Mouse (Mus musculus) macrophage (primary cell): Measurements from ENCODE around the gene Mast3. TPM values are rescaled to one million over a fixed set of nuclear protein-coding genes. Genes with fewer than 3 reads are reported as not detected.

ENCODE experiments used
- H3K27ac ChIP-seq: fragments of 350-480 bp; formaldehyde crosslinking; 2 replicates; pipeline ENCODE4 v1.9.0; 2021
- H3K36me3 ChIP-seq: fragments of 350-480 bp; formaldehyde crosslinking; 2 replicates; pipeline ENCODE4 v1.9.0; 2021; ENCODE audit errors: inconsistent target
- H3K4me3 ChIP-seq: fragments of 350-480 bp; formaldehyde crosslinking; 2 replicates; pipeline ENCODE4 v1.9.0; 2021; ENCODE audit errors: inconsistent target
- H3K79me2 ChIP-seq: fragments of 350-480 bp; formaldehyde crosslinking; 2 replicates; pipeline ENCODE4 v1.9.0; 2021; ENCODE audit errors: inconsistent target
- WGBS: methylation state at CpG from one replicate; pipeline ENCODE4 v1.1.7; 2026; ENCODE audit warnings: inconsistent platforms; ENCODE audit not compliant: missing documents; 5-methylcytosine and 5-hydroxymethylcytosine counted together
- polyA plus RNA-seq: library from polyadenylated mRNA; stranded (reverse); fragments of 250-400 nt; gene quantifications from 3 replicates; pipeline ENCODE4 v1.2.4, GENCODE M21; 2018; ENCODE audit warnings: inconsistent platforms

The Mast3 gene
- polyA plus RNA-seq, 1 experiment from 2014 or later: 40.6 TPM

DNA sequence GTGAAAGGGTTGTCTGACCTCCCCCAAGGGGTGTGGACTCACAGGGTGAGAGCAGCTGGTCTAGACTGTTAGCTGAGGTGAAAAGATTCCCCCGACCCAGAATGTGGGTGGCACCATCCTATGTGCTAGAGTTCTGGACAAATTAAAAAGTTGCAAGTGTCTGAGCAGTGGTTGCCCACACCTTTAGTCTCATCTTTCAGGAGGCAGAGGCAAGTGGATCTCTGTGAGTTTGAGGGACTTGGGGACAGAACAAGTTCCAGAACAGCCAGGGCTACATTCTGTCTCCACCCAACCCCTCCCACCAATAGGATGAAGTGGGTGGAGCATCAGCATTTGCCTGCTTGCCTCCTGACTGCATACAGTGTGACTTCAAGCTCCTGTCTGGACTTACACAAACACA, 42.7 kb downstream of the Mast3 start:
- peaks cover 6% of the 10 kb centered on the region; the same call in 1 of the 2 replicates for H3K36me3 ChIP-seq
- peaks cover 4% of the 10 kb centered on the region; the same call in 1 of the 2 replicates for H3K79me2 ChIP-seq
- H3K27ac ChIP-seq: no peak overlapping the region
- no CpG with 5 or more reads among the region's 1 CpGs for WGBS
- no peak overlapping the region for H3K4me3 ChIP-seq

DNA sequence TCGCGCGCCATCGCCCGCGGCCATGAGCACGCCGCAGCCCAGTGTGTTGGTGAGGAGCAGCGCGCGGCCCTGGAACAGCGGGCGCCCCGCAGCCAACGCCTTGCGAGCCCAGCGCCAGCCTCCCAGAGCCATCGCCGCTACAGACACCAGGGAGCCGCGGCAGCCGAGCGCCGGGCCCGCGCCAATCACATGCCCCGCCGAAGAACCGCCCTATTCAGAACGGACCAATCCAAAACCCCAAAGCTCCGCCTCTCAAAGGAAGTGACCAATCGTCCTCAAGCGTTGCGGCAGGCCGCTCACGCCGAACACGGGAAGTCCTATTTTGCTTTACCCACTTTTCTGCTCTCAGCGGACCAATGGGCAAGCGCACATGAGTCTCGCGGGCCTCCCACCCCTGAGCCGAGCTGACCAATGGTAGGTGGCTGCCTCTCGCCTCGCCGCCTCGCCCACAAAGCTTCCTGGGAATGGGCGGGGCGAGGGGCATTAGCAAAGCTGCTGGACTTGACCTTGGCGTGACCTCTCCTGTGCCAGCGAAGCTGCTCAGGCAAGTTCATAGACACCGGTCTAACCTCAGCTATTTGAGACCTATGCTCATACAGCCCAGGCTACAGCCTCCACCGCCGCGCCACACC, 44.0 kb downstream of the Mast3 start, which contains the start of gene Mpv17l2:
Mpv17l2 (minus strand) TSS at position 172 of the 632 bp plus-strand sequence.
- peaks cover 4% of the 10 kb centered on the region; the same call in 1 of the 2 replicates for H3K79me2 ChIP-seq
- peaks cover 6% of the 10 kb centered on the region; the same call in 1 of the 2 replicates for H3K36me3 ChIP-seq
- H3K27ac ChIP-seq: peak within 1 kb of the TSS; percentile 61
- H3K4me3 ChIP-seq: peak within 1 kb of the TSS; percentile 72
- WGBS: 1% methylated on average over 55 of the region's 55 CpGs

DNA sequence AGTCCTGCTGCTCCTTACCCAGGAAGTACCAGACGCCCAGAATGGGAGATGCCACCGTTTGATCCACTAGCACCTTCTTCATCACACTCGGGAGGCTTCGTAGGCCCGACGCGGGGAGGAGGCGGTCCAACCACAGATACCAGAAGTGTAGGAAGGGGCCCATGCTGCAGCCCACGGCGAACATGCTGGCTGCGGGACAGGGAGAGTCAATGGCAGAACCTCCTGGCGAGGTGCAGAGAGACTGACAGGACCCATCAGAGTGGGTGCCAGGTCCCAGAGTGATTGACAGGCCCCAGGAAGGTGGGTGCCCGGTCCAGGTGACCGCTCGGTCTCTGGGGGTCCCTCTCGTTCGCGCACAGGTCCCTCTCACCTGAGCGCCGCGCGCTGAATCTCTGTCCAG, 44.5 kb downstream of the Mast3 start:
- peak overlapping the region; percentile 72 for H3K4me3 ChIP-seq
- under 1% methylated on average over 22 of the region's 22 CpGs for whole genome bisulfite sequencing
- peaks cover 6% of the 10 kb centered on the region; the same call in 1 of the 2 replicates for H3K36me3 ChIP-seq
- H3K27ac ChIP-seq: peak overlapping the region; percentile 19; the same call in 1 of the 2 replicates
- H3K79me2 ChIP-seq: peaks cover 6% of the 10 kb centered on the region; the same call in 1 of the 2 replicates

DNA sequence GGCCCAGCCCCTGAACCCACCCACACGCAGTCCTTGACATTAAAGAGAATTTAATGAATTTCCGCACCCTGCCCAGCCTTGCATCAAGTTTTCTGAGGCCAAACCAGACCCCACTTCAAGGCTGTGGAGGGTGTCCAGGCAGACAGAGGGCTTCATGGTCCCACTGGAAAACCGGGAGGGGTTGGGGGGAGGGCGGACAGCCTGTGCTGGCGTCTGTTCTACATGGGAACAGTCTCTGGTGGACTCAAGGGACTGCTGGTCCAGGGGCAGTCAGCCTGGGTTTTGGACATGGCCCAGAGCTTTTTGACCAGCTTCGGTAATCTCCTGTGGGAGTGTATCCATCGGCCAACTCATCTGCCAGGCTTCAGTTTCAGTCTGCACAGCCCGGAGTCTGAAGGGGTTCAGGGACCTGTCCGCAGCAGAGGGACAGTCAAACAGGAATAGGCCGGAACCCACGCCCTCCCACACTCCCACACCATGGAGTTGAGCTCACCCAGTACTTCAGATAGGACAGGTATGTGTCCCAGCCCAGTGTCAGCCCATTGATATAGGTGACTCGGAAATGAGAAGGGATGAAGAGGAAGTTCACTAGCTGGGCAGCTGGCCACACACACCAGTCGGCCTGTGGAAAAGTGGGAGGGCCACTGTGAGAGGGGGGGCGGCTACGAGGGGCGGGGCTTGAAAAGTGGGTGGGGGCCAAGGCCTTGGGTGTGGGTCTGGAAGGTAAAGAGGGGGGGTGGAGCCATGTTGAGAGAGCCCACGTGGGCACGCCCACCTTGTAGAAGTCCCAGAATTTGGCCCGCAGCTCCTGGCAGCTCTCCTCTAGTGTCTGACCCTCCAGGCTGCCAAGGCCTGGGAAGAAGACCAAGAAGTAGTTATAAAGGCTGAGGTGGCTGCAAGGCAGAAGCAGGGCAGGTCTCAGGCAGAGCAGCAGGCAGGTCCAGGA, 46.0 kb downstream of the Mast3 start:
- Histone ChIP-seq H3K27ac (no peak overlapping the region), H3K79me2 (peaks cover 6% of the 10 kb centered on the region; the same call in 1 of the 2 replicates), H3K36me3 (peaks cover 6% of the 10 kb centered on the region; the same call in 1 of the 2 replicates), H3K4me3 (no peak overlapping the region)
- 82% methylated on average over 18 of the region's 19 CpGs for WGBS

DNA sequence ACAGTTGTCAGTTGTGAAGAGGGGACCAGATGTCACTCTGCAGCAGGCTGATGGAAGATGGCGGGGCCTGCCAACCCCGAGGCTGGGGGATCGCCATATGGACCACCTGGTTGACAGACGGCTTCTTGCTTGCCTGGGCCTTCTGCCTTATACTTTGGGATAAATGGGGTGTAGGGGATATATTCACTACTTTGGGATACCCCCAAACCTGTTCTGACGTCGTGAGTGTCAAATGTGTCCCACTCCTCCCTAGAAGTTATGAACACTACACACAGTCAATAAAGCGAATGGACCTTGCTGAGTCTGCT, 46.6 kb downstream of the Mast3 start:
- Histone ChIP-seq H3K27ac (no peak overlapping the region), H3K4me3 (no peak overlapping the region), H3K36me3 (peaks cover 6% of the 10 kb centered on the region; the same call in 1 of the 2 replicates), H3K79me2 (peaks cover 6% of the 10 kb centered on the region; the same call in 1 of the 2 replicates)
- WGBS: 90% methylated on average over 7 of the region's 7 CpGs

DNA sequence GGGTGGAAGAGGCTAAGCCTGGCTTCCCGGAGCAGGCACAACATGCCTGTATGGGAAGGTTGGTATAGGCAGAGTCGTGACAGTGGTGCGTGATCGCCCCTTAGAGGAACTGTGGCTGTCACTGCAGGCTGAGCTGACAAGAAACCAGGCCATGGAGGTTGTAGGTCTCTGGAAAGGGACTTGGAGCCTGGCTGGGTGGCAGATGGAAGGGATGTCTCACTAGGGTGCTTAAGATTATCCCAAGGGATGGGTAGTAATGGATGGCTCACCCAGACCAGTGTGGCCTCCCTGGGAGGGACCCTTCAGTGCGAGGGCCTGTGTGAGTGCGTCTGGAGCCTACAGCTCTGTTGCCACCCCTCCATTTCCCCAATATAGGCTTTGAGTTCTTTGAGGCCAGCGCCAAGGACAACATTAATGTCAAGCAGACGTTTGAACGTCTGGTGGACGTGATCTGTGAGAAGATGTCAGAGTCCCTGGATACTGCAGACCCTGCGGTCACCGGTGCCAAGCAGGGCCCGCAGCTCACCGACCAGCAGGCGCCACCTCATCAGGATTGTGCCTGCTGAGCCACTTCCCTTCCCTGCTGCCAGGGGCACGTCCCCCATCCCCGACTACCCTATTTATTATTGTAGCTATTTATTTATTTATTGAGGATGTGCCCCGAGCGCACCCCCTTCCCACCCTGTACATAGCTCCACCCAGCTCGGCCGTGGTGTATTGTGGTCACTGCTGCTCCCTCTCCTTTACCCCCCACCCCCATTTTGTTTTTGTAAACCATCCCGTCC, 47.1 kb downstream of the Mast3 start:
- 86% methylated on average over 19 of the region's 22 CpGs for WGBS
- Histone ChIP-seq H3K4me3 (no peak overlapping the region), H3K36me3 (peaks cover 6% of the 10 kb centered on the region; the same call in 1 of the 2 replicates), H3K27ac (no peak overlapping the region), H3K79me2 (peaks cover 6% of the 10 kb centered on the region; the same call in 1 of the 2 replicates)

DNA sequence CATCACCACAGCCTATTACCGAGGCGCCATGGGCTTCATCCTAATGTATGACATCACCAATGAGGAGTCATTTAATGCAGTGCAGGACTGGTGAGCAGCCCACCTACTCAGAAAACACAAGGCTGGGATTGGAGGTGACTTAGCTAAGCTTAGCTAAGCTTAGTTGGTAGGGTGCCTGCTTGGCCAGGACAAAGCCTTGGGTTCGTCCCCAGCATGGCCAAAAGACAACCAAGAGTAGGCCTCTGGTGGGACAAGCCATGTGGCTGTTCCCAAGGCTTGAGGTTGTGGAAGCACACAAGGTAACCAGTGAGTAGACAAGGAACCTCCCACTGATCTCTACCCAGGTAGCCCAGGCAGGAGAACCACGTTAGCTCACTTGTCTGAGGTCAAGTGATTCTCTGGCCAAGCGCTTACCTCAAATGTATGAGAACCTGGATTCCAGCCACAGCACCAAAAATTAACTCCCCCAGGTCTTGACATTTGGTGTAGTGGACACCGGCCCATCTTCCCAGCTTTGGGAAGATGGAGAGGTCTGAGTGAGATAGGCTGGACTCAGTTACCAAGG, 48.3 kb downstream of the Mast3 start:
- Histone ChIP-seq H3K27ac (no peak overlapping the region), H3K4me3 (no peak overlapping the region), H3K36me3 (peaks cover 6% of the 10 kb centered on the region; the same call in 1 of the 2 replicates), H3K79me2 (peaks cover 6% of the 10 kb centered on the region; the same call in 1 of the 2 replicates)
- WGBS: 92% methylated on average over 6 of the region's 6 CpGs

DNA sequence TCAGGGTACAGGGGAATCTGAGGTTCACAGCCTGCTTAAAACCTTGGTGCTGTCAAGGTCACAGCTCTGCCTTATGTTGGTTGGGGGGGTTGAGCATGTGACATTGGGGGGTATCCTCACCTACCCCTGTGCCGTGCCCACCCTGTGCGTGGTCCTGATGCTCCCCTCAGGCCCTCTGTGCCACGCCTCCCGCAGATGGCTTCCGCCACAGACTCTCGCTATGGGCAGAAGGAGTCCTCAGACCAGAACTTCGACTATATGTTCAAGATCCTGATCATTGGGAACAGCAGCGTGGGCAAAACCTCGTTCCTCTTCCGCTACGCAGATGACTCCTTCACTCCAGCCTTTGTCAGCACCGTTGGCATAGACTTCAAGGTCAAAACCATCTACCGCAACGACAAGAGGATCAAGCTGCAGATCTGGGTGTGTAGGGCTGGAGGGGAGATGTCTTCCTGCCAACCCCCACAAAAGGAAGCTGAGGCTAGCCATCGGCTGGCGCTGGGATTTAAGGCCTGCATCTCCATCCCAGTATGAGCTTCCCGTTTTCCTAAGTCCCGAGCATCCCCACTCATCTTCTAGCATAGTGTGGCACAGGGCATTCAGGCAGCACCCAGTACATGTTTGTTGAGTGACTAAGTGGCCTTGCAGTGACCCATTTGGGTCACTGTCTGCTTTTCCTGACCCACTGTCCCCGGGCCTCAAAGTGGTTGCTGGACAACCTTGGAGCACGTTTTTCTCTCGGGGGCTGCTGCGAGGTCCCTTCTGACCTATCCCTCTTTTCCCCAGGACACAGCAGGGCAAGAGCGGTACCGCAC, 49.0 kb downstream of the Mast3 start:
- Histone ChIP-seq H3K4me3 (no peak overlapping the region), H3K79me2 (peaks cover 6% of the 10 kb centered on the region; the same call in 1 of the 2 replicates), H3K36me3 (peaks cover 6% of the 10 kb centered on the region; the same call in 1 of the 2 replicates), H3K27ac (no peak overlapping the region)
- 84% methylated on average over 24 of the region's 24 CpGs for WGBS

DNA sequence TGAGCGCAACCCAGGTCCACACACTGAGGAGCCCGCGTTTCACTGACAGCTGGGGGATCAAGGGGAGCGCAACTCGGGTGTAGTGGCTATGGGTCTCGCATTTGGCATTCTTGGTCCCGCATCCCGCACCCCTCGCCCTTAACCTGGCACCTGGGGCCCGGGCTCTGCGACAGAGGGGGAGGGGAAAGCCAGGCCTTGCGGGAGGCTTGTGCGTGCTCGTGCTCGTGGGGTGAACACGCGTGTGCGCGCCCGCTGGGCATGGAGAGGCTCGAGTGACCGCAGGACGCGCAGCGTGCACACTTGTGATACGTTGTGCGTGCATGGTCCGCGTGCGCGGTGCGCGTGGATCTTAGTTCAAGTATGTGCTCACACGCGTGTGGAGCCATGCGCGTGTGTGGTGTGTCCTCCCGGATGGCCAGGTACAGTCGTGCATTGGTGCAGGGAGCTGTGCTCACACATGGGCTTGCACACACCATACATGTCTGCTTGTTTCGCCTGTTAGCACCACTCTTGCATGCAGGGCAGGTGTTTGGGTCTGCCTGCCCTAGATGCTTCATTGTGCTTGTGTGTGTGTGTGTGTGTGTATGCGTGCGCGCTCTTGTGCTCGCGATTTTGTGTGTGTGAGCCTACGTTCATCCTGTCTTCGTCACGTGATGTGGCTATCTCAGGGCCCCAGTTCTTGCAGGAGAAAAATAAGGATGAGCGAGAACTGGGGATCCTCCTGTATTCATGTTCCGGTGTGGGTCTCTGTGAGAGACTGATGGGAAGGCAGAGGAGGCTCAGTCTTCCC, 49.8 kb downstream of the Mast3 start:
- H3K27ac ChIP-seq: no peak overlapping the region
- H3K79me2 ChIP-seq: peaks cover 6% of the 10 kb centered on the region; the same call in 1 of the 2 replicates
- peaks cover 6% of the 10 kb centered on the region; the same call in 1 of the 2 replicates for H3K36me3 ChIP-seq
- WGBS: 14% methylated on average over 50 of the region's 50 CpGs
- H3K4me3 ChIP-seq: peak overlapping the region; percentile 58

DNA sequence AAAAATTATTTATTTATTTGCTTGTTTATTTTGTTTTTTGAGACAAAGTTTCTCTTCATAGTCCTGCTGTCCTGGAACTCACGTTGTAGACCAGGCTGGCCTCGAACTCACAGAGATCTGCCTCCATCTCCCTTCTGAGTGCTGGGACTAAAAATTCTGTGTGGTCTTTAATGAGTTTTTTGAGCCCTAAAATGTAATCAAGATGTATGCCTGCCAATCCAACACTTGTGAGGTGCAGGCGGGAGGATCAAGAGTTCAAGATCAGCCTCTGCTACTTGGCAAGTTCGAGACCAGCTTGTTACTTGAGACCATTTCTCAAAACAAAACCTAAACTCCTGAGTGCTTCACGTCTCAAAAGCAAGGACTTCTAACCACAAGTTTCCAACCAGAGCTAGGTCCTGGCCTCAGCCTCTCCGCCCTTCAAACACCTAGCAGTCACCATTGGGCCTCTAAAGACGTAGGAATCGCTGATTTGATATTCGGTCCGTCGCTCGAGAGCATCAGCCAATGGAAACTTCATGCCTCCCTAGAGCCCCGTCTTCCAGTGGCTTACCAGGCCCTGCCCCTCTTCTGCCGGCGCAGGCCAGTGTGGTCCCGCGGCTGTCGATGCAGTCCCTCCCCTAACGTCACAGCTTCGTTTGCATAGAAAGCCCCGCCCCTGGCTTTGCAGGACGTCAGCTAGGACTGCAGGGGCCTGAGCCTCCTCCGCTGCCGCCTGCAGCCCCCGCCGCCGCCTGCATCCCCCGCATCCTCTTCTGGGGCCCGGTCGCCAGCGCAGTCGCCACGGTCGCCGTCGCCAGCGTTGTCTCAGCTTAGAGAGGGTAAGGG, 50.6 kb downstream of the Mast3 start, which contains the start of gene Rab3a:
Rab3a (plus strand) TSS at position 637 of the 828 bp plus-strand sequence.
- peak within 1 kb of the TSS; percentile 58 for H3K4me3 ChIP-seq
- peak within 1 kb of the TSS; percentile 66 for H3K27ac ChIP-seq
- peaks cover 6% of the 10 kb centered on the region; the same call in 1 of the 2 replicates for H3K79me2 ChIP-seq
- whole genome bisulfite sequencing: 8% methylated on average over 36 of the region's 37 CpGs
- peaks cover 6% of the 10 kb centered on the region; the same call in 1 of the 2 replicates for H3K36me3 ChIP-seq

DNA sequence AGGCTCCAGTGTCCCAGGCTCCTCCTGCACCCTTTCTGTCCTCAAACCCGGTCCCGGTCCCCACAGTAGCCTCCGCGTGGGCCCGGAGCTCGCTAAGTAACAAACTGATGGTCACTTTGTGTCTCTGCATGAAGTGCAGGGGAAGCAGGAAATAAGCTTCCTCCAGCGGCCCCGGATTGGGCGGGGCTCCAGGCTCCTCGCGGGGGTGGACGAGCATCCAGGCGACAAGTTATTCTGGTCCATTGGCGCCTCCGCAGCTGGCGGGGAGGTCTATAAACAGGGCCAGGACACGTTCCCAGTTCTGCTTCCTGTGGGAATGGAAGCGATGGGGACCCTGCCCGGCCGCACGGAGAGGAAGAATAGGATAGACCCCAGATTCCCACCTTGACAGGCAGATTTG, 51.7 kb downstream of the Mast3 start:
- WGBS: 12% methylated on average over 21 of the region's 21 CpGs
- peak overlapping the region; percentile 66 for H3K27ac ChIP-seq
- peak overlapping the region; percentile 19; the same call in 1 of the 2 replicates for H3K4me3 ChIP-seq
- peaks cover 3% of the 10 kb centered on the region; the same call in 1 of the 2 replicates for H3K36me3 ChIP-seq
- peaks cover 6% of the 10 kb centered on the region; the same call in 1 of the 2 replicates for H3K79me2 ChIP-seq
